Mouse (Mus musculus) urinary bladder, adult 18-20 months (tissue): ENCODE measurements around the gene Mtrex.

ENCODE experiments used
- DNase-seq, 2 experiments: peaks; one replicate each; pipeline ENCODE4 v3.0.0; 2022; ENCODE audit warnings: low spot score in 2 of 2, mixed read lengths in 2 of 2

Gene Mtrex

DNA sequence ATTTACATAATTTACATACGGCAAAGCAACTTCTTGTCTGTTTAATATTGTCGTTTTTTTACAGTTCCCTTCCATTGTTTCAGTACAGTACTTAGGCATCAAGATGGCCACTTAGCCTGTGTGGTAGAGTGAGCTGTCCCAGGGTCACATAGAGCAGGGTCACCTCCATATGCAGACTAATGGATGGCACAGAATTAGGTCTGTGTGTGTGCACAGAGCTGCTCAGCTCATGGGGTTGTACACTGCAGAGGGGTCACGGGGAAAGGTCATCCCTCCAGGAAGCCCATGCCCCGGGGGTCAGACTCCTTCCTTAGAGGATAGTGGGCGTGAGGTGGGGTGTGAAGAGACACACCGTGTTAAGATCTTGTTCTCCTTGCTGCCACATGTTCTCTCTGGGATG is 101.7 kb downstream of the Mtrex start:
- DNase-seq: no peak

DNA sequence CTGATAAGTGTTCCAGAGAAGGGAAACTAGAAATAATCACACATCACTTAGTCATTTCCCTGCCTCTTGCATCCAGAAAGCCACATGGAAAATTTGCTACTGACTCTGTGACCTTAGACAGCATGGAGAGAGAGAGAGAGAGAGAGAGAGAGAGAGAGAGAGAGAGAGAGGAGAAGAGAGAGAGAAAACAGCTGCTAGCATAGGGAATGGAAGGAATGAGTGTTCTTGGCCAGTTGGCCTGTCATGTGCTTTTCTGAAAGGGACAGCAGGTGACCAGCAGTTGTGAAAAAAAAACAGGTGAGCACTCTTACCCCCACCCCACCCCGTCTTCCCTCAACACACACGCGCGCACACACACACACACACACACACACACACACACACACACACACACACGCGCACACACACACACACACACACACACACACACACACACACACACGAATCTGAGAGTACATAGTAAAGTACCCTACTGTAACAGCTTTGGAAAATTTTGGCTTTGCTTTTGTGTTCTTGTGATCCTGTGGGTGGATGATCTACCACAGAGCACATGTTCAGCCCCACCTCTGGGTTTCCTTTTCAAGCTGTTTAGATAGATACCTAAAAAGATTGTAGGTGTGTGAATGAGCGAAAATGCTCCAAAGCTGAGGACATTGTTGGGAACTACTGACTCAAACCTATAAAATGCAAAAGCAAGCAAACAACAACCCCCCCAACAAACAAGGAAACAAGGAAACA is 103.1 kb downstream of the Mtrex start:
- no peak for DNase-seq

DNA sequence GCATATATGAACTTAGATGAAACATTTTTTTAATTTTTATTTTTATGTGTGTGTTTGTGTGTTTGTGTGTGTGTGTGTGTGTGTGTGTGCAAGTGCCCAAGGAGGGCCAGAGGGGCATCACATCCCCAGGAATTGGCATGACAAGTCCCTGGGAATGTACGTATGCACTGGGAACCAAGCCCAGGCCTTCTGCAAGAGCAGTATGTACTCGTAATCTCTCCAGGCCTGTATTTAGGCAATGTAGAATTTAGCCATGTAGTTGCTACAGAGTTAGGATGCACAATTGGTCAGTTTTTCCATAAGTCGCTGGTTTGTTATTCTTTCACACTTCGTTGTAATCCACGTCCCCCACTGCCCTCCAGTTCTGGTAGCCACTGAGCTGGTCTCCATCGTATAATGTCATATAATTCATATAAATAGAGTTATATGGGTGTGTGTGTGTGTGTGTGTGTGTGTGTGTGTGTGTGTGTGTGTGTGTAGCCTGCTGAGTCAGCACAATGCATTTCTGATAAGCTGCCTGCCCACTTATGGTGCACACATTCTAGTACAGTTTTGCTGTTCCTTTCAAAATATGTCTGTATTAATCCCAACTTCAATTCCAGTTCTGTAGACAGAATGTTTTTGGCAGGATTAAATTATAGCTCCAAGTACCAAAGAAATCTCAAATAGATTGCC is 103.8 kb downstream of the Mtrex start:
- DNase-seq: no peak

GRCm38 (mm10) chr13:112822413-112822812 is 104.8 kb downstream of the Mtrex start:
- no peak for DNase-seq

GRCm38 (mm10) chr13:112818125-112818524 is 109.1 kb downstream of the Mtrex start:
- DNase-seq: no peak
